Mouse (Mus musculus) heart, embryonic 12.5 days (tissue): ENCODE measurements around the gene Duxf3. TPM values are rescaled to one million over a fixed set of nuclear protein-coding genes. Genes with fewer than 3 reads are reported as not detected.
"Not testable (repeated sequence)": the region's sequence is repeated elsewhere in the genome, so short reads cannot be mapped to it uniquely, and the experiment has no call there.

Experiments used
- ATAC-seq: fragments of 200-750 bp; cut with Nextera tagmentation; 2 replicates; pipeline ENCODE4 v1.8.0; 2017; ENCODE audit warnings: moderate TSS enrichment, moderate library complexity; ENCODE audit not compliant: insufficient number of reproducible peaks, low FRiP score
- H3K27ac ChIP-seq: fragments of 300-500 bp; sonication (generic); 2 replicates; pipeline ENCODE4 v1.5.1; 2016; ENCODE audit warnings: mild to moderate bottlenecking, moderate library complexity; ENCODE audit not compliant: poor library complexity, severe bottlenecking
- H3K27me3 ChIP-seq: fragments of 300-500 bp; sonication (generic); replicated peaks from 2 replicates; pipeline ENCODE4 v1.6.1; 2016; ENCODE audit warnings: mild to moderate bottlenecking, moderate library complexity
- H3K36me3 ChIP-seq: fragments of 300-500 bp; sonication (generic); 2 replicates; pipeline ENCODE4 v1.6.1; 2016; ENCODE audit warnings: mild to moderate bottlenecking, moderate library complexity
- H3K4me1 ChIP-seq: fragments of 300-500 bp; sonication (generic); replicated peaks from 2 replicates; pipeline ENCODE4 v1.6.1; 2016; ENCODE audit warnings: mild to moderate bottlenecking
- H3K4me2 ChIP-seq: fragments of 300-500 bp; sonication (generic); 2 replicates; pipeline ENCODE4 v1.6.1; 2016; ENCODE audit warnings: mild to moderate bottlenecking, moderate library complexity
- H3K4me3 ChIP-seq: fragments of 300-500 bp; sonication (generic); 2 replicates; pipeline ENCODE4 v1.5.1; 2016; ENCODE audit warnings: mild to moderate bottlenecking
- H3K9ac ChIP-seq: fragments of 300-500 bp; sonication (generic); 2 replicates; pipeline ENCODE4 v1.6.1; 2016; ENCODE audit warnings: mild to moderate bottlenecking, moderate library complexity
- H3K9me3 ChIP-seq: fragments of 300-500 bp; sonication (generic); replicated peaks from 2 replicates; pipeline ENCODE4 v1.6.1; 2016; ENCODE audit warnings: mild to moderate bottlenecking, moderate library complexity
- WGBS: fragments of 180-500 bp; shearing (Covaris S2); methylation state at CpG from one replicate; pipeline ENCODE4 v1.1.7; 2016; 5-methylcytosine and 5-hydroxymethylcytosine counted together
- polyA plus RNA-seq: library from polyadenylated mRNA; unstranded; fragments of >200 nt; fragmentation: Nextera tagmentation; extraction: Ambion mirVana; gene quantifications from 2 replicates; pipeline ENCODE4 v1.2.1, GENCODE M21; 2016

Gene Duxf3
- not detected in 2 replicates for polyA plus RNA-seq

DNA sequence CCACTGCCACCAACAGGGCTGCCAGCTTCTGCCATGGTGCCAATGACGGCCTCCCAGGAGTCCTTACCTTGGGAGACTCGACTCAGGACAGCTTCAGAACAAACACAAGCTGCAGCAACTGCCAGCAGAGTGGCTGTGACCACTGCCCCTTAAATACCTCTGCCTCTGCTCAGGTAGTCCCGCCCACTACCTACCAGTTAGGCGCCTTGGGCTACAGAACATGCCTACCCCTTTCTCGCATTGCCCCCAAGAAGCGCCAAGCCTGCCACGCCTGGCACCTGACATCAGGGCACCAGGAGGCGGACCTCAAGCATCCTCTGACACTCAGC lies at the start of gene Duxf3:
Gene Duxf3 (minus strand): TSS at position 35 of the 329 bp plus-strand sequence.
- H3K4me2 ChIP-seq, H3K9ac ChIP-seq, H3K36me3 ChIP-seq, H3K27me3 ChIP-seq, H3K27ac ChIP-seq, H3K4me3 ChIP-seq, H3K4me1 ChIP-seq: not testable (repeated sequence)
- ATAC-seq: peak; percentile 56
- H3K9me3 ChIP-seq: peaks cover 28% of the 10 kb centered on the region
- WGBS: 65% methylated on average over 6 of the region's 8 CpGs

- H3K27ac ChIP-seq: no peak overlapping the region
- no peaks in the 10 kb centered on the region for H3K4me1 ChIP-seq
- H3K36me3 ChIP-seq: peaks cover 65% of the 10 kb centered on the region
- no peak overlapping the region for H3K4me2 ChIP-seq
- no peak for ATAC-seq
- WGBS: 87% methylated on average over 7 of the region's 7 CpGs
- no peak overlapping the region for H3K9ac ChIP-seq
- H3K4me3 ChIP-seq: no peak overlapping the region
- H3K9me3 ChIP-seq: no peaks in the 10 kb centered on the region
- peaks cover 3% of the 10 kb centered on the region; the same call in 1 of the 2 replicates for H3K27me3 ChIP-seq
These were observed 49.8 kb upstream of the Duxf3 start for GRCm38 (mm10) chr10:58282238-58282637.

DNA sequence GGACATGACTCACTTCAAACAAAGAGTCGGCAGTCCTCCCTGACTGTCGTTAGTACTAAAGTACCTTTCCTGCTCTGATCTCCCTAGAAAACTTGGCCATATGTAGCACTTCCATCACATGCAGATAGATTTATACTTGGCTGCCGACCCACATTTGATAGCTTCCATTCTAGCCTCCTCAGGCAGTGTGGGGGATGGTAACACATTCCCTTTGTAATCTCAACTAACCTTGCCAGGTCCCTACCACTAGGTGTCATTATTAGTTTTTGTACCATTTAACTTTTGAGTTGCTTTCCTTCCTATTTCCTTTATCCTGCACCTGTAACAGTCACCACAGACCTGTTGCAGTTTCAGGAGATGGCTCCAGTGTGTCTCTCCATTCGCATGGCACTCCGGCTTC lies 26.0 kb upstream of the Duxf3 start:
- no peak for ATAC-seq
- WGBS: 65% methylated on average over 5 of the region's 5 CpGs
- Histone ChIP-seq H3K9ac (no peak overlapping the region), H3K4me3 (no peak overlapping the region), H3K36me3 (peaks cover 34% of the 10 kb centered on the region), H3K4me1 (peaks cover 13% of the 10 kb centered on the region), H3K27me3 (no peaks in the 10 kb centered on the region), H3K27ac (no peak overlapping the region), H3K9me3 (no peaks in the 10 kb centered on the region), H3K4me2 (no peak overlapping the region)

- H3K27ac ChIP-seq: no peak overlapping the region
- peaks cover 13% of the 10 kb centered on the region for H3K4me1 ChIP-seq
- H3K4me2 ChIP-seq: peak overlapping the region; percentile 70
- peak overlapping the region; percentile 86 for H3K9ac ChIP-seq
- no peak for ATAC-seq
- no peaks in the 10 kb centered on the region for H3K9me3 ChIP-seq
- 7% methylated on average over 4 of the region's 4 CpGs for WGBS
- H3K4me3 ChIP-seq: peak overlapping the region; percentile 90
- peaks cover 21% of the 10 kb centered on the region for H3K36me3 ChIP-seq
- no peaks in the 10 kb centered on the region for H3K27me3 ChIP-seq
These were observed 23.5 kb upstream of the Duxf3 start for GRCm38 (mm10) chr10:58255954-58256353.

DNA sequence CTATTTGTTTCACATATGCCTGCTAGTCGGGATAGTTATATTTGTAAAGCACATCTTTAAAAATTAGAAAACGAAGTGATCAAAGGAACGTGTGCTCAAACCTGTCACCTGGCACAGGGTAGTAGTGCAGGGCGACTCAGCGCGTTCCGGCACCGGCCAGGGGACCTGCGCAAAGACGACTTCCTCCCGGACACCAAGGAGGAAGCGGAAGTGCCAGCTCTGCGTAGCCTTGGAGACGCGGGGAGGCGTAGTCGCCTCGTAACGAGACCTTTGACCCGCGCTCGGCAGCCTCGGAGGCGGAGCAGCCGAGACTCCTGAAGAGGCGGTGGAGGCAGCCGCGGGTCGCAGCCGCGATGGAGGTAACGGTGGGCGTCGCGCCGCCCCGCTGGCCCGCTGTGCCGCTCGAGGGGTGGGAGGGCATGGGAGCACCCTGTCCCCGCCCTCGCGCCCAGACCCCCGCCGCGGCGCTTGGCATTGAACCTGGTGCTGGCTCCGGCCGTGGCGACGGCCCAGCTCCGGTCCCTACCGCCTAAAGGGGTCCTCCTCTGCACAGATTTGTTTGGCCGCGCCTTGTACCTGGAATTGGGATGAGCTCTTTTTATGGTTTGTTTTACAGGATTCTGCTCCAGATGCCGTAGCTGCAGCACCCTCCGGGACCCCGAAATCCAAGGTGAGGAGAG lies 22.9 kb upstream of the Duxf3 start, which contains the start of gene Gcc2:
Gene Gcc2 (plus strand): TSS at position 285 of the 680 bp plus-strand sequence.
- ATAC-seq: peak; percentile 97
- Histone ChIP-seq H3K27me3 (no peaks in the 10 kb centered on the region), H3K36me3 (peaks cover 18% of the 10 kb centered on the region), H3K4me3 (peak within 1 kb of the TSS; percentile 90), H3K9ac (peak within 1 kb of the TSS; percentile 86), H3K27ac (peak within 1 kb of the TSS; percentile 81), H3K4me2 (peak within 1 kb of the TSS; percentile 70), H3K4me1 (peaks cover 13% of the 10 kb centered on the region), H3K9me3 (no peaks in the 10 kb centered on the region)
- WGBS: under 1% methylated on average over 58 of the region's 58 CpGs

GRCm38 (mm10) chr10:58254635-58255175 lies 22.2 kb upstream of the Duxf3 start:
- no peaks in the 10 kb centered on the region for H3K9me3 ChIP-seq
- ATAC-seq: no peak
- H3K4me3 ChIP-seq: peak overlapping the region; percentile 90
- peak overlapping the region; percentile 70 for H3K4me2 ChIP-seq
- H3K4me1 ChIP-seq: peaks cover 13% of the 10 kb centered on the region
- no peaks in the 10 kb centered on the region for H3K27me3 ChIP-seq
- H3K9ac ChIP-seq: no peak overlapping the region; the same call in 1 of the 2 replicates
- H3K27ac ChIP-seq: no peak overlapping the region
- 35% methylated on average over 6 of the region's 6 CpGs for WGBS
- peaks cover 12% of the 10 kb centered on the region for H3K36me3 ChIP-seq

DNA sequence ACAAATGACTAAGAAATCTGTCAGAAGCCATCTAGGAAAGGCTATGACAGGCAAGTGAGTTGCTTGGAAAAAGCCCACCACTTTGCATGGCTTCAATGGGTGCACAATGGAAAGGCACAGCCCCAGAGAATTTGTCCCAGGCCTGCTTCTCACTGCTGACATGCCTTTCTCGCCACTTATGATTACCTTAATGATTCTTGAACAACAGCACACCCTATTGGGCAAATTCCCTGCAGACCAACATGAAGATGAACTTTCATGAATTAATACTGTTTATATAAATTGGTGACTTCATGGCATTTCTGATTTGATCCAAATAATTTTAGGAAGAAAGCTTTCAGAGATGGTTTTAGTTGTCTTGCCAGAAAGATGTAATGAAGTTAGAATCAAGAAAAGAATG lies 17.1 kb upstream of the Duxf3 start:
- Histone ChIP-seq H3K9me3 (no peaks in the 10 kb centered on the region), H3K4me1 (peaks cover under 1% of the 10 kb centered on the region), H3K4me2 (no peak overlapping the region), H3K4me3 (no peak overlapping the region), H3K9ac (no peak overlapping the region), H3K36me3 (no peaks in the 10 kb centered on the region), H3K27me3 (no peaks in the 10 kb centered on the region), H3K27ac (no peak overlapping the region)
- 26% methylated on average over 1 of the region's 1 CpGs for WGBS
- ATAC-seq: no peak

DNA sequence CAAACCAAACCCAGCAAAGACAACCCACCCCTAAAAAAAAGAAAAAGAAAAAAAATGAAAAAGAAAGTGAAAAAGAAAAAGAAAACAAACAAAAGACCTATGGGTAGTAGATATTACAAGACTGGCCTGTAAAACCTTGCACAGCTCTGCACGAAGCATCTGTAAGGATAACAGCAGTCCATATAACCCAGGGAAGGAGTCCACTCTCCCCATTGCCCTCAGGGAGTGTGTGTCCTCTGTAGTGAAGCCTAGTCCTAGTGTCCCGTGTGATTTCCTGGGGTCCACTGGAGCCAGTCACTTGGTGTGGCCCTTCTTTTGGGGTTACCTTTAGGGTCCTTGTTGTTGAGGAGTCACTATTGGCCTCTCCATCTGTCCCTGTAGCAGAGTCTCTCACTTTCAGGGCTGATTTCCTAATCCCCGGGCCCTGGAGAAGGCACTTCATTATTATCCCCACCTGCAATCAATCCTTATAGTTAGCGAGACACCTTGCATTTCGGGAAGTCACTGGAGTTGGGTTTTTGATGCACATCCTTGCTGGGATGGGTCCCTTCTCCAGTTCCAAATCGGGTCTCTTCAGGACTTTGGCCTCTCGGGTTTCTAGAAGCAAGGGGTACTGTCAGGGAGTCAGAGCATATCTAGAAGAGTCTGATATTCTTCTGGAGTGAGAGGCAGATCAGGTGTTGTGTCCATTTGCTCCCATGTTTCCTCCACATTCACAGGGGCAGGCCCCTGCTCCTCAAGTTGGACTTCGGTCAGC lies 6.7 kb upstream of the Duxf3 start:
- 79% methylated on average over 8 of the region's 8 CpGs for WGBS
- ATAC-seq: peak; percentile 89
- H3K4me2 ChIP-seq: not testable (repeated sequence)

GRCm38 (mm10) chr10:58236613-58237012 lies 4.1 kb upstream of the Duxf3 start, which contains the start of gene Gm4981:
Gm4981 (minus strand) TSS chr10:58236701.
- Histone ChIP-seq H3K9me3 (peaks cover 29% of the 10 kb centered on the region), H3K27me3 (no peaks in the 10 kb centered on the region), H3K36me3 (no peaks in the 10 kb centered on the region), H3K27ac (no peak within 1 kb of the TSS), H3K9ac (no peak within 1 kb of the TSS), H3K4me1 (no peaks in the 10 kb centered on the region), H3K4me3 (no peak within 1 kb of the TSS), H3K4me2 (no peak within 1 kb of the TSS)
- WGBS: 82% methylated on average over 10 of the region's 10 CpGs
- ATAC-seq: no peak

More for the DNA sequence above, 6.7 kb upstream of the Duxf3 start:
- H3K9me3 ChIP-seq: peaks cover 15% of the 10 kb centered on the region
- H3K27me3 ChIP-seq, H3K9ac ChIP-seq, H3K27ac ChIP-seq, H3K4me1 ChIP-seq, H3K4me3 ChIP-seq, H3K36me3 ChIP-seq: not testable (repeated sequence)

- not testable (repeated sequence) for H3K4me3 ChIP-seq, H3K9ac ChIP-seq, ATAC-seq, H3K27ac ChIP-seq, H3K27me3 ChIP-seq, H3K4me2 ChIP-seq, H3K4me1 ChIP-seq, H3K36me3 ChIP-seq
- H3K9me3 ChIP-seq: peaks cover 33% of the 10 kb centered on the region
- WGBS: 71% methylated on average over 4 of the region's 4 CpGs
These were observed 2.5 kb upstream of the Duxf3 start for GRCm38 (mm10) chr10:58234985-58235384.

DNA sequence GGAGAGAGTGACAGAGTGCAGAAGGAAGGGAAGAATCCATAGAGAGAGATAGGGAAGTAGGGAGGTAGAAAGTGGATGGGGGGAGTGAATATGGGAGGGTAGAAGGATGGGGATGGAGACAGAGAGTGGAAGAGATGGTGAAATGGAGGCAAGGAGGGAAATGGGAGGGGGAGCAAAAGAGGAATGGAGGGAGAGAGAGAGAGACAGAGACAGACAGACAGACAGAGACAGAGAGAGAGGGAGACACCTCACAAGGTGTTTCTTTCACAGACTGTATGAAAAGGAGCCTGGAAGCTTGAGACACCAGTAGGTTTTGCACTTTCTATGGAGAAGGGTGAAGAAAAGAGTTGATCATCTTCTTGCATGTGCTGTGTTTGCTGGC lies 1.3 kb upstream of the Duxf3 start:
- ATAC-seq, H3K27me3 ChIP-seq, H3K4me1 ChIP-seq, H3K9ac ChIP-seq, H3K4me2 ChIP-seq, H3K4me3 ChIP-seq, H3K36me3 ChIP-seq, H3K27ac ChIP-seq: not testable (repeated sequence)
- H3K9me3 ChIP-seq: peaks cover 30% of the 10 kb centered on the region
